Mouse (Mus musculus) neutrophil, adult 59 days (primary cell): ENCODE data around the gene Eno4. TPM values are rescaled to one million over a fixed set of nuclear protein-coding genes. Genes with fewer than 3 reads are reported as not detected.

Experiments
- total RNA-seq, 2 experiments: library from RNA; stranded (reverse); gene quantifications; 1 replicate in 1 of 2; 2 replicates in 1 of 2; pipeline ENCODE4 v1.2.4; 2023

Eno4 gene
- total RNA-seq: not detected

GRCm38 (mm10) chr19:58942841-58943828 lies at the start of gene Eno4, which contains the start of gene Hspa12a:
Eno4 (plus strand) TSS chr19:58943425.
Hspa12a (minus strand) TSS chr19:58943654.

Other genes with a start within 250 kb of the Eno4 start
- not detected for gene Pnliprp1, start 214.5 kb upstream of the Eno4 start, total RNA-seq
- not detected for gene Pnliprp2, start 183.7 kb upstream of the Eno4 start, total RNA-seq
- not detected for gene 1700019N19Rik, start 149.0 kb upstream of the Eno4 start, total RNA-seq
- gene Hspa12a, start 229 bp downstream of the Eno4 start, total RNA-seq: 1 to 10 TPM; 4.4 to 8.0 TPM
- gene Shtn1, start 132.7 kb downstream of the Eno4 start, total RNA-seq: 1 to 10 TPM; 2.4 to 4.5 TPM
- not detected for gene Vax1, start 226.6 kb downstream of the Eno4 start, total RNA-seq